Mouse (Mus musculus): ENCODE data around the gene Ceacam18.

DNA sequence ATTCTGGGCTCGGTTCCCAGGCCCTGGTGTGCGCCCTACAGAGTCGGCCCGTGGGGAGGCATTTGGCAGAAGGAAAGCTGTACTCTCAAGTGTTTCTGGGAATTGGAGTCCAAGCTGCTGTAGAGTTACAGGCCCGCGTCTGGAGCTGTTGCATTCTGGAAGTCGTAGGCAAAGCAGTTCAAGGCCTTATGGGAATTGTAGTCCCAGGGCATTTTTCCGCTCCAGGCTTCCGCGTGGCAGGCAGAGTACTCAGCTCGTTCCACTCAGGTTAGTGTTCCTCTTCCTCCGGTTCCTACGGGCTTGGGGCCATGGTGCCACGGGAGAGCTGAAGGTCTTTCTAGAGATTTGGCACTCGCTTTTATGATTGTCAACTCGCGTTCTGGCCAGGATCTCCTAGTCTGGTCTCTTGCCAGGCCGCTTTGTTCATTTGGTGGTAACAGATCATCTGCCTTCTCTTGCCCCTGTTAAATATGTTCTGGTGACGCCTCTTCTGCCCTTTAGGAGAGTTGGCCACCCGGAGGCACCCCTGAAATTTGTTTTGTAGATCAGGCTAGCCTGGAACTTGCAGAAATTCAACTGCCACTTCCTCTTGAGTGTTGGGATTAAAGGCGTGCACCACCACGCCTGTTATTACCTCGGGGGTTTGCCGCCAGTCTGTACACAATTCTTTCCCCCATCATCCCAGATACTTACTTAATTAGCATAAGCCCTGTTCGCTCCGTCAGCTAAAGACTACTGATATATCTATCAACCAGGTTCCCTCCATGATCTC, 37.5 kb downstream of the Ceacam18 start, which contains the start of gene Ctu1:
- TF ChIP-seq POLR2A (IDR thresholded peaks at IDR 0.05; ENCODE audit: control insufficient read depth in 1 of 2, insufficient read depth in 1 of 2, low read depth in 1 of 2, low read length in 2 of 2, poor library complexity in 1 of 2) (peak in 1 of 2 experiments; percentile 86; a peak in 2 of 4 replicates), GABPA (IDR thresholded peaks at IDR 0.05; ENCODE audit: low read depth, low read length) (no peak; the same call in 1 of the 2 replicates), TAL1 (IDR thresholded peaks at IDR 0.05; ENCODE audit: low read length) (no peak), CTCF (IDR thresholded peaks at IDR 0.05 in 2 of 3, conservative IDR thresholded peaks at IDR 0.05 in 1 of 3; ENCODE audit: control insufficient read depth in 1 of 3, insufficient read depth in 1 of 3, low read depth in 2 of 3, low read length in 3 of 3, poor library complexity in 1 of 3, severe bottlenecking in 1 of 3) (no peak), EP300 (IDR thresholded peaks at IDR 0.05; ENCODE audit: low read depth in 1 of 2, low read length in 2 of 2) (peak in 1 of 2 experiments; percentile 15; a peak in 1 of 4 replicates), RAD21 (IDR thresholded peaks at IDR 0.05; ENCODE audit: low read depth, low read length) (no peak)

Data from MEL (cell line).